Mouse (Mus musculus) hindbrain, embryonic 12.5 days (tissue): ENCODE results near the gene Aldh1l1. TPM values are rescaled to one million over a fixed set of nuclear protein-coding genes. Genes with fewer than 3 reads are reported as not detected.

Source experiments
- ATAC-seq: fragments of 200-750 bp; cut with Nextera tagmentation; 2 replicates; pipeline ENCODE4 v1.8.0; 2017; ENCODE audit warnings: moderate TSS enrichment; ENCODE audit not compliant: low FRiP score
- H3K27ac ChIP-seq: fragments of 300-500 bp; sonication (generic); 2 replicates; pipeline ENCODE4 v1.5.1; 2016; ENCODE audit warnings: mild to moderate bottlenecking
- H3K27me3 ChIP-seq: fragments of 300-500 bp; sonication (generic); 2 replicates; pipeline ENCODE4 v1.6.1; 2016; ENCODE audit warnings: mild to moderate bottlenecking
- H3K36me3 ChIP-seq: fragments of 300-500 bp; sonication (generic); 2 replicates; pipeline ENCODE4 v1.6.1; 2016; ENCODE audit warnings: mild to moderate bottlenecking
- H3K4me1 ChIP-seq: fragments of 300-500 bp; sonication (generic); 2 replicates; pipeline ENCODE4 v1.6.1; 2016
- H3K4me2 ChIP-seq: fragments of 300-500 bp; sonication (generic); replicated peaks from 2 replicates; pipeline ENCODE4 v1.6.1; 2016; ENCODE audit warnings: mild to moderate bottlenecking
- H3K4me3 ChIP-seq: fragments of 300-500 bp; sonication (generic); 2 replicates; pipeline ENCODE4 v1.5.1; 2016; ENCODE audit warnings: mild to moderate bottlenecking
- H3K9ac ChIP-seq: fragments of 300-500 bp; sonication (generic); 2 replicates; pipeline ENCODE4 v1.6.1; 2016; ENCODE audit warnings: mild to moderate bottlenecking, moderate library complexity
- H3K9me3 ChIP-seq: fragments of 300-500 bp; sonication (generic); replicated peaks from 2 replicates; pipeline ENCODE4 v1.6.1; 2016; ENCODE audit warnings: mild to moderate bottlenecking
- WGBS: fragments of 180-500 bp; shearing (Covaris S2); methylation state at CpG from one replicate; pipeline ENCODE4 v1.1.7; 2016; 5-methylcytosine and 5-hydroxymethylcytosine counted together
- polyA plus RNA-seq: library from polyadenylated mRNA; unstranded; fragments of >200 nt; fragmentation: Nextera tagmentation; extraction: Ambion mirVana; gene quantifications from 2 replicates; pipeline ENCODE4 v1.2.1, GENCODE M21; 2016

The Aldh1l1 gene
- polyA plus RNA-seq, 1 experiment from 2014 or later = 19.4 TPM

GRCm38 (mm10) chr6:90540520-90540919 lies 54.3 kb downstream of the Aldh1l1 start:
- ATAC-seq = no peak
- Histone ChIP-seq H3K36me3 (no peaks in the 10 kb centered on the region), H3K9me3 (no peaks in the 10 kb centered on the region), H3K4me1 (peaks cover 18% of the 10 kb centered on the region), H3K27me3 (no peaks in the 10 kb centered on the region), H3K27ac (peak overlapping the region; percentile 86), H3K4me2 (no peak overlapping the region), H3K9ac (no peak overlapping the region), H3K4me3 (no peak overlapping the region)
- 86% methylated on average over 1 of the region's 1 CpGs for WGBS

GRCm38 (mm10) chr6:90541367-90541772 lies 55.1 kb downstream of the Aldh1l1 start:
- WGBS = 26% methylated on average over 5 of the region's 5 CpGs
- Histone ChIP-seq H3K36me3 (no peaks in the 10 kb centered on the region), H3K4me3 (no peak overlapping the region), H3K27ac (peak overlapping the region; percentile 86), H3K4me2 (no peak overlapping the region), H3K27me3 (no peaks in the 10 kb centered on the region), H3K9me3 (no peaks in the 10 kb centered on the region), H3K4me1 (peaks cover 17% of the 10 kb centered on the region), H3K9ac (no peak overlapping the region)
- peak; percentile 87 for ATAC-seq

- Histone ChIP-seq H3K9ac (no peak overlapping the region), H3K4me1 (peaks cover 17% of the 10 kb centered on the region), H3K4me2 (no peak overlapping the region), H3K27ac (no peak overlapping the region), H3K27me3 (no peaks in the 10 kb centered on the region), H3K36me3 (no peaks in the 10 kb centered on the region), H3K9me3 (no peaks in the 10 kb centered on the region), H3K4me3 (no peak overlapping the region)
- WGBS = 81% methylated on average over 2 of the region's 2 CpGs
- no peak for ATAC-seq
These were observed 58.2 kb downstream of the Aldh1l1 start for GRCm38 (mm10) chr6:90544433-90544832.

GRCm38 (mm10) chr6:90546274-90546673 lies 60.0 kb downstream of the Aldh1l1 start:
- Histone ChIP-seq H3K36me3 (no peaks in the 10 kb centered on the region), H3K27me3 (no peaks in the 10 kb centered on the region), H3K9ac (no peak overlapping the region), H3K4me2 (no peak overlapping the region), H3K4me1 (peaks cover 7% of the 10 kb centered on the region), H3K4me3 (no peak overlapping the region), H3K9me3 (no peaks in the 10 kb centered on the region), H3K27ac (no peak overlapping the region)
- no peak for ATAC-seq
- WGBS = 52% methylated on average over 3 of the region's 3 CpGs

GRCm38 (mm10) chr6:90547041-90547440 lies 60.8 kb downstream of the Aldh1l1 start:
- Histone ChIP-seq H3K4me3 (no peak overlapping the region), H3K9ac (no peak overlapping the region), H3K27me3 (no peaks in the 10 kb centered on the region), H3K4me2 (no peak overlapping the region), H3K27ac (no peak overlapping the region), H3K4me1 (no peaks in the 10 kb centered on the region; the same call in 1 of the 2 replicates), H3K9me3 (no peaks in the 10 kb centered on the region), H3K36me3 (no peaks in the 10 kb centered on the region)
- WGBS = 79% methylated on average over 3 of the region's 3 CpGs
- ATAC-seq = no peak

- H3K4me3 ChIP-seq = 0 out of 2 replicates have a peak overlapping the region, but pooled peaks have one; percentile 5
- no peaks in the 10 kb centered on the region for H3K27me3 ChIP-seq
- no peak overlapping the region for H3K9ac ChIP-seq
- no peaks in the 10 kb centered on the region for H3K9me3 ChIP-seq
- peak; percentile 72; the same call in 1 of the 2 replicates for ATAC-seq
- no peaks in the 10 kb centered on the region for H3K36me3 ChIP-seq
- no peaks in the 10 kb centered on the region for H3K4me1 ChIP-seq
- WGBS = 9% methylated on average over 25 of the region's 25 CpGs
- peak overlapping the region; percentile 33 for H3K4me2 ChIP-seq
- H3K27ac ChIP-seq = no peak overlapping the region
These were observed 64.1 kb downstream of the Aldh1l1 start for GRCm38 (mm10) chr6:90550161-90550912.

DNA sequence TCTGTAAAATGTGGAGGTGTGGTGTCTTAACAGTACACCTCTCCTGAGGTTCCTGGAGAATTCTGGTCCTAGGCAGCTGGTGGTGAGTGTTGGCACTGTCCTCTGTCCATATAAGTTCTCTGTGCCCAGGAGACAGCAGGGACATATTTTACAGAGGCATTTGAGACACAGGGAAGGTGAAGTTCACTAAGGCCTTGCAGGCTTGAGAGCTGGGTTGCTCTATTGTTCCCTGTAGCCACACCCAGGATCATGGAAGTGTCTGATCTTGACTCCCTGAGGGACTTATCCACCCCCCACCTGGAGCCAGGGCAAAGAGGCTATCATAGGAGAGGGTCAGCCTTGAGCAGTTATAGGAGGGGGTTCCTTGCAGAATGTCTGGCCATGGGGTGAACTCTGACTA lies 65.0 kb downstream of the Aldh1l1 start:
- Histone ChIP-seq H3K4me1 (no peaks in the 10 kb centered on the region), H3K36me3 (no peaks in the 10 kb centered on the region), H3K27ac (no peak overlapping the region), H3K4me3 (no peak overlapping the region), H3K4me2 (peak overlapping the region; percentile 17; the same call in 1 of the 2 replicates), H3K9me3 (no peaks in the 10 kb centered on the region), H3K9ac (no peak overlapping the region), H3K27me3 (no peaks in the 10 kb centered on the region)
- no peak for ATAC-seq

GRCm38 (mm10) chr6:90553197-90553596 lies 67.0 kb downstream of the Aldh1l1 start:
- H3K4me1 ChIP-seq = no peaks in the 10 kb centered on the region
- H3K27me3 ChIP-seq = no peaks in the 10 kb centered on the region
- H3K36me3 ChIP-seq = no peaks in the 10 kb centered on the region
- ATAC-seq = no peak
- H3K9ac ChIP-seq = no peak overlapping the region
- no peaks in the 10 kb centered on the region for H3K9me3 ChIP-seq
- no peak overlapping the region for H3K4me2 ChIP-seq
- H3K4me3 ChIP-seq = no peak overlapping the region
- no peak overlapping the region for H3K27ac ChIP-seq

DNA sequence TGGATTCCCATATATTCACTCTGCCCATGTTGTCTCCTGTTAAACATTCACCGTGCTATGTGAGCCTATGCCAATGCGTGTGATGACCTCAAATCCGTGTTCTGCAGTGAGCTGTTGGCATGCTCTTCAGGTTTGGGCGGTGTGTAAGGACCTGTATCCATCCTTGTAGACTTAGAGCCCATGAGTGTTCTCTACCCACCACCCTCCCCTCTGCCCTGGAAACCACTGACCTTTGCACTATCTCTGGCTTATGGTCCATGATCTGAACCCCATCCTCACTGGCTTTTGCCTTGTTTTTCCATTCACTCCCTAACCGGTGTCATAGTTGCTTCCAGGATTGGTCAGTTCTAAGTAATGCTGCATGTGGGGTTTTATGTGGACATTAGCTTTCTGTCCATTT lies 67.5 kb downstream of the Aldh1l1 start:
- H3K27ac ChIP-seq = no peak overlapping the region
- no peaks in the 10 kb centered on the region for H3K9me3 ChIP-seq
- H3K9ac ChIP-seq = no peak overlapping the region
- H3K27me3 ChIP-seq = no peaks in the 10 kb centered on the region
- no peak overlapping the region for H3K4me3 ChIP-seq
- no peaks in the 10 kb centered on the region for H3K36me3 ChIP-seq
- no peaks in the 10 kb centered on the region for H3K4me1 ChIP-seq
- ATAC-seq = no peak
- no peak overlapping the region for H3K4me2 ChIP-seq
- WGBS = 86% methylated on average over 5 of the region's 5 CpGs

DNA sequence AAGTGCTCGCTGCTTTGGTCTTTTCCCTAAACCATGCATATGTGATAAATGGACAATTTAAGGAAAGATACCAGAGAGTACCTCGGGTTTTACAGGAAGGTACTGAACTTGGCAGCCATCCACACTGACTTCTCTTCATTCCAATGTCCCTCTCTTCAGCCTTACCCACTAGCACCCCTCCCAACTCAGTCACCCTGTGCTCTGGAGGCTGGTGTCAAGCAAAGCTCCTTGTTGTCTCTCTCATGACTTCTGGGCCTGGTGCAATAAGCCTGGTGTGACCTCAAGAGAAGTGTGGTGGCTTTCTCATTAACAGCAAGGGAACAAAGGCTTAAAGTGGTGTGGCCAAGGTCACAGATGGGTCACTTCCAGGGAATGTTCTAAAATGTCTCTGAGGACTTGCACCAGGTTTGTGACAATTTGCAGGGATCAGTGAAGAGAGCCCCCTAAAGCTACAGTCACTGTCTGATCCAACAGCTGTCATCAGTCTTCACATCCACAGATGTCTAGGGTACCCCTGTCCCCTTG lies 70.4 kb downstream of the Aldh1l1 start:
- Histone ChIP-seq H3K27ac (no peak overlapping the region), H3K27me3 (no peaks in the 10 kb centered on the region), H3K9ac (no peak overlapping the region), H3K4me2 (no peak overlapping the region), H3K36me3 (no peaks in the 10 kb centered on the region), H3K4me3 (no peak overlapping the region), H3K9me3 (no peaks in the 10 kb centered on the region), H3K4me1 (peaks cover 11% of the 10 kb centered on the region)
- WGBS = 71% methylated on average over 2 of the region's 2 CpGs
- no peak for ATAC-seq

DNA sequence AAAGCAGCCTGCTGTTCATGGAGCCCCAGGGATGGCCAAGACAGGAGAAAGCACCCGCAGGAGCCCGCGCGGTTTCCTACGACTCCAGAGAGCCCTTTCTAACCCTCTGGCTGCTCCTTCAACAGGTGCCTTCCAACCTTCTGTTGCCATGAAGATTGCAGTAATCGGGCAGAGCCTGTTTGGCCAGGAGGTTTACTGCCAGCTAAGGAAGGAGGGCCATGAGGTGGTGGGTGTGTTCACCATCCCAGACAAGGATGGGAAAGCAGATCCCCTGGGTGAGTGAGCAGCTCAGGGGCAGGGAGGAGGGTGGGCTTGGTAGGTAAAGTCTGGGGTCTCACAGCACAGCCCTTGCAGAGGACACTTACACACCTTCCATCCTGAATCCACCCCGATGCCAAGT lies 70.8 kb downstream of the Aldh1l1 start:
- no peak overlapping the region for H3K27ac ChIP-seq
- WGBS = 91% methylated on average over 7 of the region's 7 CpGs
- ATAC-seq = no peak
- H3K9me3 ChIP-seq = no peaks in the 10 kb centered on the region
- H3K9ac ChIP-seq = no peak overlapping the region
- H3K4me3 ChIP-seq = no peak overlapping the region
- H3K36me3 ChIP-seq = no peaks in the 10 kb centered on the region
- no peak overlapping the region for H3K4me2 ChIP-seq
- peaks cover 11% of the 10 kb centered on the region for H3K4me1 ChIP-seq
- no peaks in the 10 kb centered on the region for H3K27me3 ChIP-seq

GRCm38 (mm10) chr6:90557829-90558693 lies 71.8 kb downstream of the Aldh1l1 start:
- ATAC-seq = no peak
- WGBS = 79% methylated on average over 6 of the region's 6 CpGs
- Histone ChIP-seq H3K9me3 (no peaks in the 10 kb centered on the region), H3K4me3 (no peak overlapping the region), H3K9ac (no peak overlapping the region), H3K4me1 (peaks cover 11% of the 10 kb centered on the region), H3K27me3 (no peaks in the 10 kb centered on the region), H3K36me3 (no peaks in the 10 kb centered on the region), H3K4me2 (no peak overlapping the region), H3K27ac (no peak overlapping the region)
